Mouse (Mus musculus) R1 (cell line): ENCODE measurements at regions not wholly inside any gene's neighbourhood (a gene's known extent, or its start where the extent isn't known, plus 50 kb on each side); places are given as distances from the start of the nearest gene placed in this dataset.

Experiments
- DNase-seq: peaks from one replicate; pipeline ENCODE4 v3.0.0-alpha.2; 2018; ENCODE audit warnings: low read depth, low spot score

DNA sequence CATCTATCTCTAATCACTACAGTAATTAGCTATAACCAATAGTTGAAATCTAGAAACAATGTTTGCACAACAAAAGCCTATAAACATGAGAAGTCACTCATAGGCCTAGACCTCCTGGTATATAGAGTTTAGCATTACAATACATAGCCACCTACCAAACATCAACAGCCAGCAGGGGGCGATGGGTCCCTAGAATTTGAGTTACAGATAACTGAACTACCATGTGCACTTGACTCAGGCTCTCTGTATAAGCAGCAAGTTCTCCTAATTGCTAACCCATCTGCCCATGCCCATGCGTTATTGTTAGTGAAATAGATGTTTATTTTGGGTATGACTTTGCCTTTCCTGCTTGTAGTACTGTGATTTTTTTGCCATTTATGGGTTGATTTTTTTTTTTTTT, 106.9 kb upstream of the Tgif2lx2 start:
- peak; percentile 37 for DNase-seq

DNA sequence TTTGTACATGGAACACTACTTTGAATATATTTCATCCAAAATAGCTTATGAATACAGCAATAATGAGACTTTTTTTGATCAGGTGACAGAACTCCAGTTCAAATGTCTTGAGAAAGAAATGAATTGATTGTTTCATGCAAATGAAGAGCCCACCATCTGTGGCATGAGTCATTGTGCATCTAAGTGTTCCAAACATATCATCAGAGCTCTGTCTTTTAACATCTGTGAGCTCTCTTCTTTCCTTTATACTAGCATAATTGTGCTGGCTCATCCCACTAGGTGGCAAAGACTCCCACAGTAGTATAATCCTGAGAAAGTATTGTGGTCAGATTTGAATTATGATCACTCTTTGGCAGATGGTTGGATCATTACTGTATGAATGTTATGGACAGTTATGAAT, 70.1 kb upstream of the Tgif2lx2 start:
- DNase-seq, result no peak
